ENCODE assay signal across 20 mouse cellular contexts in genomic region chr9:46172251-46172650, GRCm38 (mm10).
"Had no signal": no experiment of that assay in that cellular context is flagged by ENCODE, and none has a peak within 500 bp of the region (broad histone marks: within the 10 kb centered on the region; RNA-seq: fewer than 3 reads in every experiment).

No protein-coding gene starts in this region.

- H3K9ac ChIP-seq: limb, embryonic 12.5 days; limb, embryonic 15.5 days; liver, embryonic 14.5 days; liver, postnatal 0 days; lung, embryonic 14.5 days; midbrain, embryonic 13.5 days; neural tube, embryonic 12.5 days; neural tube, embryonic 15.5 days; stomach, embryonic 15.5 days had no signal

- H3K4me2 ChIP-seq: limb, embryonic 12.5 days; limb, embryonic 15.5 days; liver, embryonic 11.5 days; lung, embryonic 14.5 days; midbrain, embryonic 13.5 days; neural tube, embryonic 12.5 days; neural tube, embryonic 15.5 days; stomach, embryonic 15.5 days had no signal

- H3K27ac ChIP-seq: kidney, postnatal 0 days; limb, embryonic 12.5 days; liver, embryonic 14.5 days; midbrain, embryonic 10.5 days; midbrain, embryonic 13.5 days; neural tube, embryonic 12.5 days; neural tube, embryonic 15.5 days had no signal

- H3K4me1 ChIP-seq: midbrain, embryonic 13.5 days; neural tube, embryonic 12.5 days; stomach, embryonic 15.5 days had no signal

- DNase-seq: kidney, postnatal 25 days; left cerebral cortex, postnatal 4 days; liver, postnatal 0 days; right cerebral cortex, postnatal 25 days; spleen, adult 18-20 months; thymus, postnatal 25 days had no signal

- H3K27me3 ChIP-seq: limb, embryonic 12.5 days; limb, embryonic 15.5 days; megakaryocyte, embryonic 14.5 days; midbrain, embryonic 13.5 days; neural tube, embryonic 12.5 days; neural tube, embryonic 15.5 days; stomach, embryonic 15.5 days had no signal

- H3K9me3 ChIP-seq: limb, embryonic 12.5 days; limb, embryonic 15.5 days; megakaryocyte, embryonic 14.5 days; midbrain, embryonic 10.5 days; midbrain, embryonic 13.5 days; neural tube, embryonic 12.5 days; neural tube, embryonic 15.5 days; stomach, embryonic 15.5 days had no signal

- H3K36me3 ChIP-seq: limb, embryonic 12.5 days; limb, embryonic 15.5 days; midbrain, embryonic 10.5 days; midbrain, embryonic 13.5 days; neural tube, embryonic 12.5 days; neural tube, embryonic 15.5 days; stomach, embryonic 15.5 days had no signal

- H3K4me3 ChIP-seq: limb, embryonic 12.5 days; limb, embryonic 15.5 days; megakaryocyte, embryonic 14.5 days; midbrain, embryonic 10.5 days; midbrain, embryonic 13.5 days; neural tube, embryonic 12.5 days; neural tube, embryonic 15.5 days; stomach, embryonic 15.5 days had no signal

- ATAC-seq: liver, postnatal 0 days; lung, postnatal 0 days; midbrain, embryonic 13.5 days; midbrain, embryonic 16.5 days had no signal
